Comparison of ENCODE assay signal across 8 mouse cellular contexts in the genomic region with DNA sequence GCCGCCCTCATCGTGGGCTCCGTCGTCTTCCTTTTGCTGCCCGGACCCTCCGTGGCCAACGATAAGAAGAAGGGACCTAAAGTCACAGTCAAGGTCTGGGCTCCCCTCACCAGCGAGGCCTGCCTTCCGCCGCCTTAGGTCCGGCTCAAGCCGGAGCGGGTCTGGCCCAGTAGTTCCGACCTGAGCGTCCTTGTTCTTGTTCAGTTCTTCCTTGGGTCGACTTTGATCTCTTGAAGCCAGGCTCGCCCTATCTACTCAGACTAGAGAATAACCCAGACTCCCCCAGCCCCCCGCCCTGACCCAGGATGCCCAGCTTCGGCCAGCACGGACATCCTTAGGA. TPM values are rescaled to one million over a fixed set of nuclear protein-coding genes. Genes with fewer than 3 reads are reported as not detected.
DNase-seq lines count a peak whose midpoint lies in the region; ATAC-seq and TF ChIP-seq lines count a peak whose summit lies in the region.

No protein-coding gene starts in this region.

- no peaks in the 10 kb centered on the region for H3K27me3 ChIP-seq in liver, adult 2 months (ENCODE audit: control insufficient read depth, insufficient read depth, low read length)
- no peaks in the 10 kb centered on the region for H3K27me3 ChIP-seq in embryonic facial prominence, embryonic 15.5 days
- H3K27me3 ChIP-seq in limb, embryonic 11.5 days (ENCODE audit: control insufficient read depth, insufficient read depth, low read length): no peaks in the 10 kb centered on the region

- no peak for DNase-seq in liver, adult 2 months (ENCODE audit: extremely low read depth, low read depth, low spot score)
- no peak for DNase-seq in liver
- DNase-seq in limb, embryonic 11.5 days (ENCODE audit: low spot score): no peak
- DNase-seq in gastrocnemius, postnatal 10 days: no peak
- DNase-seq in adrenal gland, adult (ENCODE audit: inconsistent age in 2 of 2, low spot score in 1 of 2): no peak
- DNase-seq in urinary bladder, postnatal 4 days (ENCODE audit: low spot score in 2 of 2): no peak

- peaks cover 11% of the 10 kb centered on the region for H3K4me1 ChIP-seq in liver, adult 2 months (ENCODE audit: control insufficient read depth, insufficient read depth, low read length)
- peaks cover 16% of the 10 kb centered on the region for H3K4me1 ChIP-seq in embryonic facial prominence, embryonic 15.5 days
- H3K4me1 ChIP-seq in limb, embryonic 11.5 days (ENCODE audit: control insufficient read depth, insufficient read depth, low read length): no peaks in the 10 kb centered on the region; the same call in 1 of the 2 replicates

- no peak for TF ChIP-seq CTCF in liver, adult 2 months (IDR thresholded peaks at IDR 0.05; ENCODE audit: low read depth, low read length)

- peaks cover 23% of the 10 kb centered on the region for H3K36me3 ChIP-seq in liver, adult 2 months (ENCODE audit: control insufficient read depth, insufficient read depth, low read length)
- peaks cover 27% of the 10 kb centered on the region for H3K36me3 ChIP-seq in embryonic facial prominence, embryonic 15.5 days
- H3K36me3 ChIP-seq in limb, embryonic 11.5 days (ENCODE audit: control insufficient read depth, insufficient read depth, low read length): peaks cover 22% of the 10 kb centered on the region

- H3K4me2 ChIP-seq in embryonic facial prominence, embryonic 15.5 days (replicated peaks): peak overlapping the region; percentile 67
- peak overlapping the region; percentile 54 for H3K4me2 ChIP-seq in limb, embryonic 11.5 days (ENCODE audit: low read depth, severe bottlenecking)

- H3K79me2 ChIP-seq in liver, adult 2 months (ENCODE audit: control insufficient read depth, insufficient read depth, low read length): peaks cover 11% of the 10 kb centered on the region; the same call in 1 of the 2 replicates

- H3K9me3 ChIP-seq in embryonic facial prominence, embryonic 15.5 days (replicated peaks): no peaks in the 10 kb centered on the region
- H3K9me3 ChIP-seq in limb, embryonic 11.5 days (ENCODE audit: control insufficient read depth, low read length): no peaks in the 10 kb centered on the region

- peak overlapping the region; percentile 96 for H3K4me3 ChIP-seq in liver, adult 2 months (ENCODE audit: insufficient read depth, low read depth, low read length)
- peak overlapping the region; percentile 88 for H3K4me3 ChIP-seq in embryonic facial prominence, embryonic 15.5 days (replicated peaks)
- peak overlapping the region; percentile 61 for H3K4me3 ChIP-seq in limb, embryonic 11.5 days (ENCODE audit: low read depth, low read length)

- no peak for TF ChIP-seq POLR2A in liver, adult 2 months (IDR thresholded peaks at IDR 0.05; ENCODE audit: extremely low read depth, insufficient read depth, low read length)

- peak overlapping the region; percentile 95 for H3K9ac ChIP-seq in liver, adult 2 months (ENCODE audit: low read depth, low read length)
- H3K9ac ChIP-seq in embryonic facial prominence, embryonic 15.5 days: peak overlapping the region; percentile 87
- H3K9ac ChIP-seq in limb, embryonic 11.5 days (ENCODE audit: low read length): peak overlapping the region; percentile 75

- under 1% methylated on average over 20 of the region's 20 CpGs for WGBS in liver, adult 2 months
- under 1% methylated on average over 20 of the region's 20 CpGs for WGBS in embryonic facial prominence, embryonic 15.5 days
- 0% methylated on average over 20 of the region's 20 CpGs for WGBS in limb, embryonic 11.5 days

- peak; percentile 63 for ATAC-seq in embryonic facial prominence, embryonic 15.5 days (ENCODE audit: insufficient number of reproducible peaks, low FRiP score, low TSS enrichment, low read depth)
- ATAC-seq in limb, embryonic 11.5 days (ENCODE audit: insufficient number of reproducible peaks, low FRiP score, low TSS enrichment, low read depth): peak; percentile 40; the same call in 1 of the 2 replicates
- ATAC-seq in neutrophil, adult 5-6 weeks (ENCODE audit: extremely low read depth, insufficient number of reproducible peaks, low FRiP score, poor library complexity, severe bottlenecking): 0 out of 2 replicates have a peak, but pooled peaks have one; percentile 4

- H3K27ac ChIP-seq in liver, adult 2 months (replicated peaks; ENCODE audit: insufficient read depth, low read depth, low read length): peak overlapping the region; percentile 84
- peak overlapping the region; percentile 84 for H3K27ac ChIP-seq in embryonic facial prominence, embryonic 15.5 days (replicated peaks)
- H3K27ac ChIP-seq in limb, embryonic 11.5 days (replicated peaks; ENCODE audit: low read depth, low read length): no peak overlapping the region

RNA-seq across cellular contexts. Expression of a gene that starts 0.3 kb away (rescaled TPM):
- 435 and 458 TPM in 2 replicates for total RNA-seq in liver, adult 2 months (2014; rRNA removed)
- polyA plus RNA-seq in liver, adult 2 months (2012; rRNA removed): 240 and 247 TPM in 2 replicates
- polyA plus RNA-seq in embryonic facial prominence, embryonic 15.5 days (2015; fragmentation: Nextera tagmentation; extraction: Ambion mirVana): 668 and 701 TPM in 2 replicates
- 523 and 551 TPM in 2 replicates for polyA plus RNA-seq in limb, embryonic 11.5 days (2014; fragmentation: Nextera tagmentation; extraction: Ambion mirVana)
- total RNA-seq in neutrophil, adult 5-6 weeks (2017): 260 and 279 TPM in 2 replicates
- total RNA-seq in gastrocnemius, postnatal 10 days (2021): 100 to 1,000 TPM; 204 to 237 TPM

RNA-seq across cellular contexts. Expression of a gene that starts 9.2 kb away (rescaled TPM):
- 0.09 and 0.13 TPM in 2 replicates for total RNA-seq in liver, adult 2 months (2014; rRNA removed)
- 0.47 and 0.53 TPM in 2 replicates for polyA plus RNA-seq in liver, adult 2 months (2012; rRNA removed)
- 5.3 and 6.0 TPM in 2 replicates for polyA plus RNA-seq in embryonic facial prominence, embryonic 15.5 days (2015; fragmentation: Nextera tagmentation; extraction: Ambion mirVana)
- 2.3 and 2.9 TPM in 2 replicates for polyA plus RNA-seq in limb, embryonic 11.5 days (2014; fragmentation: Nextera tagmentation; extraction: Ambion mirVana)
- 0.58 and 0.74 TPM in 2 replicates for total RNA-seq in neutrophil, adult 5-6 weeks (2017)
- 1 to 10 TPM in 1 of 2 experiments, under 1 TPM in 1; 0.80 to 1.4 TPM for total RNA-seq in gastrocnemius, postnatal 10 days (2021)

Comparison
In these comparisons a context has a peak if more than half of its experiments do, and no peak if none do; other contexts are left out.
1. ATAC-seq: peak in every context shown above with its lines; median percentile 63 in embryonic facial prominence, embryonic 15.5 days; 40 in limb, embryonic 11.5 days; 4 in neutrophil, adult 5-6 weeks.